Comparison of ENCODE assay signal across 10 mouse cellular contexts in genomic region chr2:150800616-150801015, GRCm38 (mm10).
"Had no signal": no experiment of that assay in that cellular context is flagged by ENCODE, and none has a peak within 500 bp of the region (broad histone marks: within the 10 kb centered on the region; RNA-seq: fewer than 3 reads in every experiment).

No protein-coding gene starts in this region.

- H3K27me3 ChIP-seq: liver, embryonic 15.5 days; lung, embryonic 15.5 days; midbrain, embryonic 15.5 days; neural tube, embryonic 12.5 days had no signal

- H3K27ac ChIP-seq: left cerebral cortex, adult 2 months; liver, embryonic 15.5 days; lung, embryonic 15.5 days; midbrain, embryonic 15.5 days; neural tube, embryonic 12.5 days; stomach, postnatal 0 days had no signal

- H3K4me1 ChIP-seq: liver, embryonic 15.5 days; midbrain, embryonic 15.5 days; neural tube, embryonic 12.5 days had no signal

- H3K9ac ChIP-seq: liver, embryonic 15.5 days; lung, embryonic 15.5 days; midbrain, embryonic 15.5 days; neural tube, embryonic 12.5 days had no signal

- H3K4me2 ChIP-seq: liver, embryonic 11.5 days; liver, embryonic 15.5 days; lung, embryonic 15.5 days; midbrain, embryonic 15.5 days; neural tube, embryonic 12.5 days had no signal

- ATAC-seq: midbrain, embryonic 15.5 days had no signal

- H3K9me3 ChIP-seq: liver, embryonic 15.5 days; lung, embryonic 15.5 days; midbrain, embryonic 15.5 days; neural tube, embryonic 12.5 days had no signal

- DNase-seq: kidney, adult 8-10 months; lung, postnatal 36 days; thymus, postnatal 4 days had no signal

- H3K4me3 ChIP-seq: left cerebral cortex, adult 2 months; liver, embryonic 15.5 days; lung, embryonic 15.5 days; midbrain, embryonic 15.5 days; neural tube, embryonic 12.5 days had no signal
